Mouse (Mus musculus) Patski (cell line): ENCODE data around the gene Cox6b2. TPM values are rescaled to one million over a fixed set of nuclear protein-coding genes. Genes with fewer than 3 reads are reported as not detected.
A peak's percentile ranks its signal among the peaks of the same experiment; 100 is the strongest.

Experiments used
- ATAC-seq: fragments of 100-300 bp; one replicate; pipeline ENCODE4 v1.8.0; 2021
- CTCF ChIA-PET: fragments of 350-600 bp; sonication (Branson Sonifier 250); formaldehyde crosslinking; loops from one replicate; lab custom pipeline; 2022; ENCODE audit warnings: inconsistent platforms; lab: Charles Lee
- POLR2A ChIA-PET: fragments of 350-600 bp; sonication (Branson Sonifier 250); formaldehyde crosslinking; loops from one replicate; lab custom pipeline; 2022; ENCODE audit warnings: antibody characterized with exemption, inconsistent platforms; lab: Charles Lee
- DNase-seq: peaks from one replicate; pipeline ENCODE4 v3.0.0-alpha.2; 2011; ENCODE audit warnings: low read depth, low spot score
- H3K27me3 ChIP-seq: fragments of 371-371 bp; one replicate; pipeline ENCODE4 v1.5.1; 2021
- CTCF ChIP-seq: fragments of 100-300 bp; IDR thresholded peaks from one replicate; pipeline ENCODE4 v1.5.1; 2021
- in situ Hi-C: fragments of 300-500 bp; cut with MboI; formaldehyde crosslinking; loops from 3 replicates; pipeline ENCODE4 v1.11.1; 2018; ENCODE audit warnings: low pct_unique_long_range_greater_than_20kb, mixed read lengths
- polyA plus RNA-seq: library from polyadenylated mRNA; unstranded; gene quantifications from one replicate; pipeline ENCODE4 v1.2.3, GENCODE M21; 2021

Gene Cox6b2
- polyA plus RNA-seq, 1 experiment from 2014 or later = not detected

DNA sequence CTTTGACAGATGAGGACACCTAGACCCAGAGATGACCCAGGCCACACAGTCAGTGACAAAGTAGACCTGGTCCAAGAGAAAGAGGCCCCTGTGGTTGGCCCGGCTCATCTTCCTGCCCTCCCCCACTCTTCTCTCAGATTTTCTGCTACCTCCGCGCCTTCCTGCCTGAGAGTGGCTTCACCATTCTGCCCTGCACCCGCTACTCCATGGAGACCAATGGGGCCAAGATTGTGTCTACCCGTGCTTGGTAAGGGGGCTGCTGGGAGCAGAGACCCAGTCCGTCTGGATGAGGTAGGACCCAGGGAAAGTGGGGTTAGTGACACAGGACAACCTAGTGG lies 10.4 kb downstream of the Cox6b2 start:
- no peak for TF ChIP-seq CTCF
- CTCF ChIA-PET = no interaction called here
- no peaks in the 10 kb centered on the region for H3K27me3 ChIP-seq
- POLR2A ChIA-PET = interaction anchor here (0.5 to 1.5 kb wide), 2 partner anchors 11 to 173 kb away, joined by 3 to 4 read pairs; no protein-coding TSS in a partner anchor
- in situ Hi-C loops = no loop called here
- no peak for DNase-seq
- ATAC-seq = no peak

DNA sequence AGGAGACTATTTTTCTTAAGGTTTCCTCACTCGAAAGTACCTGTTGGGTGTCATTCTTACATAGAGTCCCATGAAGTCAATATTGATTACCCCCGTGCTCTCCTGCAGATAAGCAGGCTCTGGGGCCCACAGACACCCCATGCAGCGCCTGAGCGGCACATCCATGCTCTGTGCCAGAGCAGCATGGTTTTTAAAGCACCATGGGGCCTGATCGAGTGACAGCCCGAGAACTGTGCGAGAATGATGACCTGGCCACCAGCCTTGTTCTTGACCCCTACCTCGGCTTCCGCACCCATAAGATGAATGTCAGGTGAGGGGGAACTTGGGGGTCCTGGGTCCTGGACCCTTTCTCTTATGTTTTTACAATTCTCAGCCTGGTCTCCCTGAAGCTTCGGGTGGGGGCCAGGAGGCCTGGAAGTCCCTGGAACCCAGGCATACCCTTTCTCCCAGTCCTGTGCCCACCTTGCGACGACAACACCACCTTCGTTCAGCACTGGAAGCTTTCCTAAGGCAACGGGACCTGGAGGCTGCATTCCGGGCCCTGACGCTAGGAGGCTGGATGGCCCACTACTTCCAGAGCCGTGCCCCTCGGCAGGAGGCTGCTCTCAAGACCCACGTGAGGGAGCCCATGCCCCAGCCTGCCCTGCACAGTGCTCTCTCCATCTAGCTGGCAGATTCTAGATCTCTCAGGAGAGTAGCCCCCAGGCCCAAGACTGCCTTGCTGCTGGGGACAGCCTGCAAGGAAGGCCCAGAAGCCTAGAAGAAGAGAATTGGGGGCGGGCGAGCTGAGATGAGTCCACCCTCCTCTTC lies 11.0 kb downstream of the Cox6b2 start:
- in situ Hi-C loops = no loop called here
- TF ChIP-seq CTCF = no peak
- DNase-seq (no peak), ATAC-seq (no peak)
- CTCF ChIA-PET = no interaction called here
- POLR2A ChIA-PET = interaction anchor here (0.5 to 1.5 kb wide), 5 partner anchors 11 to 174 kb away, joined by 3 to 5 read pairs (median 4); partner anchors contain the start of genes Cox6b2, Rpl28 and Tmem238
- no peaks in the 10 kb centered on the region for H3K27me3 ChIP-seq

GRCm38 (mm10) chr7:4741151-4741550 lies 11.7 kb downstream of the Cox6b2 start:
- POLR2A ChIA-PET = interaction anchor here (0.8 to 1.3 kb wide), 4 partner anchors 11 to 52 kb away, joined by 3 to 7 read pairs (median 4); partner anchors contain the start of genes Cox6b2, Rpl28 and Tmem238
- in situ Hi-C loops = no loop called here
- peak; percentile 22 for DNase-seq
- no peaks in the 10 kb centered on the region for H3K27me3 ChIP-seq
- CTCF ChIA-PET = no interaction called here
- no peak for TF ChIP-seq CTCF
- no peak for ATAC-seq

- ChIA-PET CTCF (interaction anchor here (1.4 to 1.7 kb wide), 2 partner anchors 28 to 38 kb away, joined by 3 read pairs; no protein-coding TSS in a partner anchor), POLR2A (interaction anchor here (1.3 kb wide), 1 partner anchor 52 kb away, joined by 3 read pairs; the partner anchor contains the start of gene Rpl28)
- TF ChIP-seq CTCF = no peak
- in situ Hi-C loops = no loop called here
- no peak for ATAC-seq
- DNase-seq = no peak
- H3K27me3 ChIP-seq = no peaks in the 10 kb centered on the region
Measured at GRCm38 (mm10) chr7:4740309-4740727, 12.6 kb downstream of the Cox6b2 start.

- TF ChIP-seq CTCF = no peak
- DNase-seq = peak; percentile 100
- ATAC-seq = peak; percentile 96
- in situ Hi-C loops = loop anchor here (10.0 kb wide), 1 partner anchor 55 kb away; the partner anchor contains the start of gene Rpl28
- H3K27me3 ChIP-seq = no peaks in the 10 kb centered on the region
- CTCF ChIA-PET = interaction anchor here (1.4 to 1.7 kb wide), 3 partner anchors 27 to 49 kb away, joined by 3 to 4 read pairs (median 3); no protein-coding TSS in a partner anchor
- POLR2A ChIA-PET = interaction anchor here (1.3 kb wide), 1 partner anchor 53 kb away, joined by 3 read pairs; the partner anchor contains the start of gene Rpl28
Measured at GRCm38 (mm10) chr7:4739544-4740275, 13.2 kb downstream of the Cox6b2 start, which contains the start of gene Kmt5c. Kmt5c (plus strand) TSS chr7:4740115.

DNA sequence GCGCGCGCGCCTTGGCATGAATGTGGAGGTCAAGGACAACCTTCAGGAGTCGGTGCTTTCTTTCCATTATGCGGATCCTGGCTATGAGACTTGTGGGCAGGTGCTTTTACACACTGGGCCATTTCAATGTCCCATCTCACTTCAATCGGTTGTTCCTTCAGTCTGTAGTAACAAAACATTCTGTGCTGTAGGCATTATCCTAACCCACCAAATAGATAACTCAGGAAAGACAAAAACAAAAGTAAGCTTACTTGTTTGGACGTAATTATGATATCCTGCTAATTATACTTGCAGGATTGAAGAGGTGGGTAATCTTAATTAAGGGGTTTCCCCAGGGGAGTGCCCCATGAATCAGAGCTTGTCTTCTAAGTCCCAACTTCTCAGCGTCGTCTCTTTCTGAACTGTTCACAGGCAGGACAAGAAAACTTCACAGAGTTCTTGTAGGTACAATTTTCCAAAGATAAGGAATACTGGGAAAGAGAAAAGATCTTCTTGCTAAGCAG lies 13.8 kb downstream of the Cox6b2 start:
- ATAC-seq = no peak
- in situ Hi-C loops = loop anchor here (10.0 kb wide), 1 partner anchor 56 kb away; the partner anchor contains the start of gene Rpl28
- ChIA-PET CTCF (interaction anchor here (0.7 to 1.7 kb wide), 4 partner anchors 12 to 50 kb away, joined by 3 to 4 read pairs (median 3); no protein-coding TSS in a partner anchor), POLR2A (interaction anchor here (0.6 to 1.3 kb wide), 3 partner anchors 12 to 53 kb away, joined by 3 read pairs; partner anchors contain the start of gene Rpl28)
- DNase-seq = no peak
- H3K27me3 ChIP-seq = no peaks in the 10 kb centered on the region
- TF ChIP-seq CTCF = no peak

GRCm38 (mm10) chr7:4732968-4733392 lies 19.9 kb downstream of the Cox6b2 start:
- in situ Hi-C loops = loop anchor here (10.0 kb wide), 1 partner anchor 62 kb away; the partner anchor contains the start of gene Rpl28
- H3K27me3 ChIP-seq = no peaks in the 10 kb centered on the region
- DNase-seq (no peak), ATAC-seq (peak; percentile 60)
- TF ChIP-seq CTCF = no peak
- ChIA-PET POLR2A (no interaction called here), CTCF (interaction anchor here (0.7 kb wide), 1 partner anchor 9 kb away, joined by 3 read pairs; no protein-coding TSS in a partner anchor)

DNA sequence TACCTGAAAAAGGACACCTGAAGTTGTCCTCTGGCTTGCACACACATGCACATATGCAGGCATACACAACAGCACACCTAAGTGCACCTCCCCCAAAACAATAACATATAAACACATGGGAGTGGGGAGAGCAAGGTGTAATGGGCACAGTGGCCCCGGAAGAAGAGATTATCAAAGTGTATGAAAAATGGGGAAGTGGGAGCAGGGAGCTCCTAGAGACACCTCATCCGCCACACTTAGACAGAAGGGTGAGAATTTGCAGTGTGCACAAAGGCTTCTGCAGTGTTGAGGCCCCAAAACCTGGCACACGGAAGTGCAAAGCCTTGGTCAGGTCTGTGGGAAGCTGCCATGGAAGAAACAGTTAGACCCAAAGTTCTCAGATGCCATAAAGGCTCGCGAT lies 21.8 kb downstream of the Cox6b2 start:
- CTCF ChIA-PET = interaction anchor here (1.6 kb wide), 1 partner anchor 76 kb away, joined by 3 read pairs; no protein-coding TSS in a partner anchor
- in situ Hi-C loops = loop anchor here (10.0 kb wide), 1 partner anchor 64 kb away; the partner anchor contains the start of gene Rpl28
- POLR2A ChIA-PET = no interaction called here

DNA sequence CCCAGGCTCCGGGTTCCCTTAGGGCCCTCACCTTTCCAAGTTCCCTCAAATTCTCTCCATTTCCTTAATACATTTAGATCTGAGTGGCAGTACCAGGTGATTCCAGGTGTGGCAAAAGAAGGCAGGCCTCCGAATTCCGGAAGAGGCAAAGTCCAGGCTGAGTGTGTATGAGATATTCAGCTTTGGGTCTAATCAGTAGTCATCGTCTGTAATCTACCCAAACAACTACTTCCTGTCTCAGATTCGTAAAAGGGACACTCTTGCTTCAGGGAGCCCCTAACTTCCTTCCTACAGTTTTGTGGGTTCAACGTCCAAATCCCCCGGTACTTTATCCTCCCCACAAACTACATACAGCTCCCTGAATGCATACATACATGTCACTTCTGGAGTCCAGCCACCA lies 27.7 kb downstream of the Cox6b2 start, which contains the start of gene Tmem150b:
Tmem150b (minus strand) TSS at position 81 of the 400 bp plus-strand sequence.
- in situ Hi-C loops = no loop called here
- DNase-seq (no peak), ATAC-seq (no peak)
- no peaks in the 10 kb centered on the region for H3K27me3 ChIP-seq
- CTCF ChIA-PET = interaction anchor here (2.7 kb wide), 1 partner anchor 11 kb away, joined by 8 read pairs; no protein-coding TSS in a partner anchor
- no peak for TF ChIP-seq CTCF
- POLR2A ChIA-PET = no interaction called here

More for the DNA sequence above, 21.8 kb downstream of the Cox6b2 start:
- TF ChIP-seq CTCF = no peak
- DNase-seq (no peak), ATAC-seq (no peak)
- no peaks in the 10 kb centered on the region for H3K27me3 ChIP-seq
